23 mouse cellular contexts compared by ENCODE assay signal in the genomic region with DNA sequence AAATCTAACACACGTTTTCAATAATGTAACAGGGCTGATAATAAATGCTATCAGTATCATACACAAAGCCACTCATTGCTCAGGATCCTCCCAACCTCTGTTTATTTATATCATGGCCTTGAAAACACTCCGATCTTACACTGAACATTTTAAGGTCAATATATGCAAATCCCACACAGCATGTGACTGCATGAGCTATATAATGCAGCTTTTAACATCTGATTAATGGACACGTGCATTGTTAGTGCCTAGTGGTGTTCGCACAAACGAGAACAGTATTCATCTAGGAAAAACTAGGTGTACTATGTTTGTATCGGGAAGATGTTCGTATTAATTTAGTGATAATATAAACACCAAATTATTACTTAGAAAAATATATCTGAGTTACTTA.
DNase-seq lines count a peak whose midpoint lies in the region; ATAC-seq and TF ChIP-seq lines count a peak whose summit lies in the region.
"Had no signal": no experiment of that assay in that cellular context is flagged by ENCODE, and none has a peak within 500 bp of the region (broad histone marks: within the 10 kb centered on the region; RNA-seq: fewer than 3 reads in every experiment).

No protein-coding gene starts in this region.

- H3K27me3 ChIP-seq in forebrain, embryonic 14.5 days (replicated peaks; ENCODE audit: control insufficient read depth, insufficient read depth, low read length): no peaks in the 10 kb centered on the region
- no peaks in the 10 kb centered on the region; the same call in 1 of the 2 replicates for H3K27me3 ChIP-seq in forebrain, postnatal 0 days (ENCODE audit: insufficient read depth, low read length)
- no peaks in the 10 kb centered on the region for H3K27me3 ChIP-seq in limb, embryonic 11.5 days (ENCODE audit: control insufficient read depth, insufficient read depth, low read length)
- no peaks in the 10 kb centered on the region for H3K27me3 ChIP-seq in limb, embryonic 10.5 days (ENCODE audit: low read depth, poor library complexity, severe bottlenecking)
- no peaks in the 10 kb centered on the region for H3K27me3 ChIP-seq in hindbrain, postnatal 0 days (ENCODE audit: insufficient read depth, low read length)
- no peaks in the 10 kb centered on the region for H3K27me3 ChIP-seq in midbrain, embryonic 15.5 days (replicated peaks)
- H3K27me3 ChIP-seq: embryonic facial prominence, embryonic 12.5 days; limb, embryonic 13.5 days; lung, embryonic 15.5 days had no signal

- no peak overlapping the region for H3K9ac ChIP-seq in forebrain, embryonic 14.5 days (ENCODE audit: low read length)
- H3K9ac ChIP-seq in forebrain, postnatal 0 days: no peak overlapping the region
- H3K9ac ChIP-seq in limb, embryonic 11.5 days (ENCODE audit: low read length): no peak overlapping the region
- H3K9ac ChIP-seq in hindbrain, postnatal 0 days (replicated peaks; ENCODE audit: low read length): no peak overlapping the region
- H3K9ac ChIP-seq in midbrain, embryonic 15.5 days: no peak overlapping the region
- H3K9ac ChIP-seq: embryonic facial prominence, embryonic 12.5 days; limb, embryonic 13.5 days; lung, embryonic 15.5 days had no signal

- peaks cover 15% of the 10 kb centered on the region for H3K4me1 ChIP-seq in forebrain, embryonic 14.5 days (ENCODE audit: control insufficient read depth, insufficient read depth, low read length)
- peaks cover 10% of the 10 kb centered on the region; the same call in 1 of the 2 replicates for H3K4me1 ChIP-seq in forebrain, postnatal 0 days (ENCODE audit: insufficient read depth)
- no peaks in the 10 kb centered on the region for H3K4me1 ChIP-seq in limb, embryonic 11.5 days (ENCODE audit: control insufficient read depth, insufficient read depth, low read length)
- no peaks in the 10 kb centered on the region for H3K4me1 ChIP-seq in limb, embryonic 10.5 days
- H3K4me1 ChIP-seq in hindbrain, postnatal 0 days (ENCODE audit: insufficient read depth, low read length): no peaks in the 10 kb centered on the region
- H3K4me1 ChIP-seq in midbrain, embryonic 15.5 days: peaks cover 15% of the 10 kb centered on the region; the same call in 1 of the 2 replicates
- H3K4me1 ChIP-seq: embryonic facial prominence, embryonic 12.5 days; limb, embryonic 13.5 days; lung, embryonic 15.5 days had no signal

- DNase-seq in forebrain, embryonic 14.5 days (ENCODE audit: low spot score): peak; percentile 46
- DNase-seq in forebrain, postnatal 0 days: no peak
- peak; percentile 2 for DNase-seq in limb, embryonic 11.5 days (ENCODE audit: low spot score)
- no peak for DNase-seq in limb, embryonic 10.5 days (ENCODE audit: low spot score)
- peak; percentile 48 for DNase-seq in hindbrain, postnatal 0 days (ENCODE audit: low spot score)
- no peak for DNase-seq in heart, postnatal 25 days (ENCODE audit: low spot score)
- no peak for DNase-seq in layer of hippocampus, postnatal 25 days (ENCODE audit: extremely low spot score in 1 of 2, low spot score in 1 of 2)
- DNase-seq: adrenal gland, postnatal 10 days; embryo, embryonic 11 days; heart, postnatal 14 days; kidney, adult 9 months; kidney, postnatal 10 days; right cerebral cortex, adult 18-20 months; thymus, adult 18-20 months; thymus, postnatal 25 days had no signal

- no peak overlapping the region for H3K4me2 ChIP-seq in forebrain, embryonic 14.5 days (ENCODE audit: low read length)
- H3K4me2 ChIP-seq in forebrain, postnatal 0 days (ENCODE audit: low read depth): no peak overlapping the region
- no peak overlapping the region for H3K4me2 ChIP-seq in limb, embryonic 11.5 days (ENCODE audit: low read depth, severe bottlenecking)
- no peak overlapping the region for H3K4me2 ChIP-seq in hindbrain, postnatal 0 days (ENCODE audit: low read depth, low read length)
- H3K4me2 ChIP-seq in midbrain, embryonic 15.5 days: no peak overlapping the region
- H3K4me2 ChIP-seq: embryonic facial prominence, embryonic 12.5 days; limb, embryonic 13.5 days; liver, embryonic 11.5 days; lung, embryonic 15.5 days had no signal

- no peaks in the 10 kb centered on the region for H3K36me3 ChIP-seq in forebrain, embryonic 14.5 days (ENCODE audit: control insufficient read depth, insufficient read depth, low read length)
- no peaks in the 10 kb centered on the region for H3K36me3 ChIP-seq in forebrain, postnatal 0 days (ENCODE audit: insufficient read depth)
- no peaks in the 10 kb centered on the region for H3K36me3 ChIP-seq in limb, embryonic 11.5 days (ENCODE audit: control insufficient read depth, insufficient read depth, low read length)
- no peaks in the 10 kb centered on the region for H3K36me3 ChIP-seq in limb, embryonic 10.5 days
- H3K36me3 ChIP-seq in hindbrain, postnatal 0 days (ENCODE audit: insufficient read depth, low read length): no peaks in the 10 kb centered on the region
- no peaks in the 10 kb centered on the region for H3K36me3 ChIP-seq in midbrain, embryonic 15.5 days (replicated peaks)
- H3K36me3 ChIP-seq: embryonic facial prominence, embryonic 12.5 days; limb, embryonic 13.5 days; lung, embryonic 15.5 days had no signal

- peak overlapping the region; percentile 30; the same call in 1 of the 2 replicates for H3K27ac ChIP-seq in forebrain, embryonic 14.5 days (ENCODE audit: low read depth, low read length)
- H3K27ac ChIP-seq in forebrain, postnatal 0 days (ENCODE audit: low read depth, low read length): no peak overlapping the region
- no peak overlapping the region for H3K27ac ChIP-seq in limb, embryonic 11.5 days (replicated peaks; ENCODE audit: low read depth, low read length)
- no peak overlapping the region for H3K27ac ChIP-seq in limb, embryonic 10.5 days
- peak overlapping the region; percentile 59; the same call in 1 of the 2 replicates for H3K27ac ChIP-seq in hindbrain, postnatal 0 days
- peak overlapping the region; percentile 45 for H3K27ac ChIP-seq in midbrain, embryonic 15.5 days
- H3K27ac ChIP-seq: embryonic facial prominence, embryonic 12.5 days; limb, embryonic 13.5 days; lung, embryonic 15.5 days; stomach, postnatal 0 days had no signal

- H3K9me3 ChIP-seq in forebrain, embryonic 14.5 days (replicated peaks; ENCODE audit: control insufficient read depth, low read length): no peaks in the 10 kb centered on the region
- no peaks in the 10 kb centered on the region for H3K9me3 ChIP-seq in forebrain, postnatal 0 days (ENCODE audit: low read length)
- H3K9me3 ChIP-seq in limb, embryonic 11.5 days (ENCODE audit: control insufficient read depth, low read length): no peaks in the 10 kb centered on the region
- no peaks in the 10 kb centered on the region for H3K9me3 ChIP-seq in limb, embryonic 10.5 days (replicated peaks)
- no peaks in the 10 kb centered on the region for H3K9me3 ChIP-seq in hindbrain, postnatal 0 days (ENCODE audit: low read length)
- H3K9me3 ChIP-seq in midbrain, embryonic 15.5 days: no peaks in the 10 kb centered on the region
- H3K9me3 ChIP-seq: embryonic facial prominence, embryonic 12.5 days; limb, embryonic 13.5 days; lung, embryonic 15.5 days had no signal

- H3K4me3 ChIP-seq in forebrain, embryonic 14.5 days (ENCODE audit: low read depth, low read length): no peak overlapping the region
- H3K4me3 ChIP-seq in forebrain, postnatal 0 days (ENCODE audit: low read depth, low read length): no peak overlapping the region
- H3K4me3 ChIP-seq in limb, embryonic 11.5 days (ENCODE audit: low read depth, low read length): no peak overlapping the region
- no peak overlapping the region for H3K4me3 ChIP-seq in limb, embryonic 10.5 days
- H3K4me3 ChIP-seq in hindbrain, postnatal 0 days (ENCODE audit: low read length): no peak overlapping the region
- H3K4me3 ChIP-seq in midbrain, embryonic 15.5 days: no peak overlapping the region
- H3K4me3 ChIP-seq: embryonic facial prominence, embryonic 12.5 days; limb, embryonic 13.5 days; lung, embryonic 15.5 days had no signal

- TF ChIP-seq CTCF in forebrain, postnatal 0 days (IDR thresholded peaks at IDR 0.05; ENCODE audit: low read depth): no peak
- TF ChIP-seq CTCF in hindbrain, postnatal 0 days (IDR thresholded peaks at IDR 0.05; ENCODE audit: low read depth): no peak

- intact Hi-C loops in heart, postnatal 25 days (cut with DNase I): no loop called here

- WGBS in forebrain, embryonic 14.5 days: 36% methylated on average over 7 of the region's 7 CpGs
- WGBS in forebrain, postnatal 0 days: 36% methylated on average over 7 of the region's 7 CpGs
- 88% methylated on average over 7 of the region's 7 CpGs for WGBS in limb, embryonic 11.5 days
- WGBS in limb, embryonic 10.5 days: 95% methylated on average over 7 of the region's 7 CpGs
- 50% methylated on average over 7 of the region's 7 CpGs for WGBS in hindbrain, postnatal 0 days
- WGBS in midbrain, embryonic 15.5 days: 50% methylated on average over 7 of the region's 7 CpGs

- ATAC-seq in forebrain, embryonic 14.5 days: peak; percentile 52
- ATAC-seq in forebrain, postnatal 0 days: no peak
- no peak for ATAC-seq in limb, embryonic 11.5 days (ENCODE audit: insufficient number of reproducible peaks, low FRiP score, low TSS enrichment, low read depth)
- ATAC-seq in hindbrain, postnatal 0 days: peak; percentile 67
- peak; percentile 67 for ATAC-seq in midbrain, embryonic 15.5 days (replicated peaks)
- ATAC-seq: intestine, postnatal 0 days; Patski had no signal

Comparison
In these comparisons a context has a peak if more than half of its experiments do, and no peak if none do; other contexts are left out.
1. ATAC-seq: peak in forebrain, embryonic 14.5 days (single experiment), hindbrain, postnatal 0 days (single experiment) and midbrain, embryonic 15.5 days (single experiment); none in forebrain, postnatal 0 days (single experiment) and limb, embryonic 11.5 days (single experiment).
2. DNase-seq: peak in forebrain, embryonic 14.5 days (single experiment), limb, embryonic 11.5 days (single experiment) and hindbrain, postnatal 0 days (single experiment); none in forebrain, postnatal 0 days (single experiment), limb, embryonic 10.5 days (single experiment), heart, postnatal 25 days (single experiment) and layer of hippocampus, postnatal 25 days (0 of 2).
3. H3K27ac ChIP-seq: peak in forebrain, embryonic 14.5 days (single experiment), hindbrain, postnatal 0 days (single experiment) and midbrain, embryonic 15.5 days (single experiment); none in forebrain, postnatal 0 days (single experiment), limb, embryonic 11.5 days (single experiment) and limb, embryonic 10.5 days (single experiment).